10 mouse cellular contexts compared by ENCODE assay signal in the genomic region with DNA sequence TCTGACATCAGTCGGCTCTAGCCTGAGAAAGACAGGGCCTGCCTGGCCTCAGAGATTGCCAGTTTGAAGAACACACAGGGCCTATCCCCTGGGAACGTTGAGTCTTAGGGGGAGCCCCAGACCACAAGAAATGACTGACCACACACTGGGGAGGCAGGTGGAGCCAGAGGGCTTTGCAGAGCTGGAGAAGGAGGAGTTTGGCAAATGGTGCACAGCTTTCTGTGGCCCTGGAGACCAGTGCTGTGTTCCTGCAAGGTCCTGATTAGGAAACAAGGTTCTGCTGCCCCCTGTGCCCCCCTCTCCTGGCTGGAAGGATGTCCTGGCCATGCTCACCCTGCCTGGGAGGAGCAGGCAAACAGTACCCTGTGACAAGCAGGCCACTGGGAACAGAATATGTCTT.
DNase-seq lines count a peak whose midpoint lies in the region; ATAC-seq lines count a peak whose summit lies in the region.
"Had no signal": no experiment of that assay in that cellular context is flagged by ENCODE, and none has a peak within 500 bp of the region (broad histone marks: within the 10 kb centered on the region; RNA-seq: fewer than 3 reads in every experiment).

No protein-coding gene starts in this region.

- peak; percentile 60 for ATAC-seq in granulocyte monocyte progenitor cell, adult 5-6 weeks (replicated peaks; ENCODE audit: poor library complexity, severe bottlenecking)
- 0 out of 2 replicates have a peak, but pooled peaks have one; percentile 32 for ATAC-seq in lung, embryonic 16.5 days (ENCODE audit: low read depth)

- H3K9me3 ChIP-seq in lung, embryonic 16.5 days (ENCODE audit: control insufficient read depth, low read length), result no peaks in the 10 kb centered on the region
- H3K9me3 ChIP-seq: hindbrain, embryonic 15.5 days; lung, embryonic 15.5 days; stomach, embryonic 15.5 days had no signal

- H3K27ac ChIP-seq in lung, embryonic 16.5 days (ENCODE audit: low read length), result no peak overlapping the region
- H3K27ac ChIP-seq: hindbrain, embryonic 15.5 days; lung, embryonic 15.5 days; stomach, embryonic 15.5 days had no signal

- intact Hi-C loops in left cerebral cortex, postnatal 4 days (cut with DNase I), result no loop called here
- intact Hi-C loops in left cerebral cortex, postnatal 14 days (cut with DNase I), result no loop called here

- H3K4me2 ChIP-seq in lung, embryonic 16.5 days (ENCODE audit: low read depth, low read length), result no peak overlapping the region
- H3K4me2 ChIP-seq: hindbrain, embryonic 15.5 days; lung, embryonic 15.5 days; stomach, embryonic 15.5 days had no signal

- peaks cover 9% of the 10 kb centered on the region for H3K4me1 ChIP-seq in lung, embryonic 16.5 days (replicated peaks; ENCODE audit: control insufficient read depth, insufficient read depth, low read length)

- 22% methylated on average over 2 of the region's 2 CpGs for WGBS in lung, embryonic 16.5 days

- H3K4me3 ChIP-seq in lung, embryonic 16.5 days (ENCODE audit: low read length), result no peak overlapping the region
- H3K4me3 ChIP-seq: hindbrain, embryonic 15.5 days; lung, embryonic 15.5 days; stomach, embryonic 15.5 days had no signal

- H3K9ac ChIP-seq in lung, embryonic 16.5 days (ENCODE audit: low read length), result no peak overlapping the region
- H3K9ac ChIP-seq: hindbrain, embryonic 15.5 days; lung, embryonic 15.5 days; stomach, embryonic 15.5 days had no signal

- H3K27me3 ChIP-seq in lung, embryonic 16.5 days (ENCODE audit: control insufficient read depth, insufficient read depth, low read depth, low read length), result no peaks in the 10 kb centered on the region
- H3K27me3 ChIP-seq: hindbrain, embryonic 15.5 days; lung, embryonic 15.5 days; stomach, embryonic 15.5 days had no signal

- H3K36me3 ChIP-seq in lung, embryonic 16.5 days (ENCODE audit: control insufficient read depth, insufficient read depth, low read length), result no peaks in the 10 kb centered on the region
- H3K36me3 ChIP-seq: hindbrain, embryonic 15.5 days; lung, embryonic 15.5 days; stomach, embryonic 15.5 days had no signal

- DNase-seq in left cerebral cortex, postnatal 4 days, result peak; percentile 22
- no peak for DNase-seq in left cerebral cortex, postnatal 14 days (ENCODE audit: low spot score in 2 of 2)
- peak; percentile 81 for DNase-seq in adrenal gland, postnatal 14 days
- no peak for DNase-seq in spleen, postnatal 4 days (ENCODE audit: low spot score in 2 of 2)
- no peak for DNase-seq in spleen, adult 12 weeks (ENCODE audit: low spot score)

Comparison
In these comparisons a context has a peak if more than half of its experiments do, and no peak if none do; other contexts are left out.
1. DNase-seq: peak in left cerebral cortex, postnatal 4 days (single experiment) and adrenal gland, postnatal 14 days (single experiment); none in left cerebral cortex, postnatal 14 days (0 of 2), spleen, postnatal 4 days (0 of 2) and spleen, adult 12 weeks (single experiment).